Comparison of ENCODE assay signal across 14 mouse cellular contexts in the genomic region with DNA sequence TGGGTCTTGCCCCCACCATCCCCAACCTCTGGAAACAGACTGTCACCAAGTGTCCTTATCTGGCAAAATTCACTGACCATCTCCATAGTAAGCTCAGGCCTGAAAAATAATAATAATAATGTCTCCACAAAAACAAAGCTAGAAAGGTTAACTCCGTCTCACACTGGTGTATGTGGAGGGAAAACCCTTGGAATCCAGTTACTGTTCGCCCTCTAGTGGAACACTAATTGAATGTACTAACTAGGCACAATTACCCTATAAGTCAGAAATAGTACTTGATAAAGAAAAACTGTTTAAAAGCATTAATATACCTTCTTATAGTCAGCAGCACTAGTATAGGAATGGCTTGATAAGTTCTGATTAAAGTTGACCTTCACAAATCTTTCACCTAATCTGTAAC. TPM values are rescaled to one million over a fixed set of nuclear protein-coding genes. Genes with fewer than 3 reads are reported as not detected.
DNase-seq lines count a peak whose midpoint lies in the region; TF ChIP-seq lines count a peak whose summit lies in the region.
"Had no signal": no experiment of that assay in that cellular context is flagged by ENCODE, and none has a peak within 500 bp of the region (broad histone marks: within the 10 kb centered on the region; RNA-seq: fewer than 3 reads in every experiment).

No protein-coding gene starts in this region.

- TF ChIP-seq CTCF in layer of hippocampus, adult 2 months (conservative IDR thresholded peaks at IDR 0.05) = peak; percentile 71

- peak; percentile 67 for DNase-seq in embryo, embryonic 10 days (ENCODE audit: low spot score)
- no peak for DNase-seq in embryo, embryonic 9.5 days (ENCODE audit: extremely low spot score)
- no peak for DNase-seq in layer of hippocampus, adult 2 months (ENCODE audit: low spot score in 2 of 2)
- DNase-seq in layer of hippocampus, postnatal 10 days (ENCODE audit: low spot score in 2 of 2) = no peak
- DNase-seq in ES-CJ7 (ENCODE audit: low read depth, low spot score) = peak; percentile 51
- DNase-seq in induced T-regulatory cell, adult 2 months (ENCODE audit: low read depth) = peak; percentile 46
- no peak for DNase-seq in cerebellum, postnatal 25 days
- DNase-seq in cerebellum, adult 18-20 months = no peak
- DNase-seq: B cell, adult 2 months; lung, postnatal 14 days had no signal

- H3K4me3 ChIP-seq in layer of hippocampus, adult 2 months = no peak overlapping the region
- H3K4me3 ChIP-seq: heart, embryonic 12.5 days; hindbrain, embryonic 15.5 days had no signal

- H3K27ac ChIP-seq in layer of hippocampus, adult 2 months = no peak overlapping the region
- H3K27ac ChIP-seq: hindbrain, embryonic 15.5 days had no signal

RNA-seq across cellular contexts. Expression of a gene that starts 2.8 kb away (rescaled TPM):
- 10 to 100 TPM; 67.0 to 69.7 TPM for total RNA-seq in layer of hippocampus, adult 2 months (2021)
- total RNA-seq in layer of hippocampus, postnatal 10 days (2021) = 10 to 100 TPM; 77.0 to 83.5 TPM

RNA-seq across cellular contexts. Expression of a gene that starts 19.4 kb away (rescaled TPM):
- total RNA-seq in layer of hippocampus, adult 2 months (2021) = not detected
- total RNA-seq in layer of hippocampus, postnatal 10 days (2021) = not detected
- total RNA-seq: left cerebral cortex, postnatal 25 days; monocyte, adult 5-6 weeks had no signal

RNA-seq across cellular contexts. Expression of a gene that starts 19.5 kb away (rescaled TPM):
- 10 to 100 TPM; 27.5 to 31.9 TPM for total RNA-seq in layer of hippocampus, adult 2 months (2021)
- 10 to 100 TPM; 23.7 to 41.6 TPM for total RNA-seq in layer of hippocampus, postnatal 10 days (2021)

RNA-seq across cellular contexts. Expression of a gene that starts 43.3 kb away (rescaled TPM):
- not detected for total RNA-seq in layer of hippocampus, adult 2 months (2021)
- not detected for total RNA-seq in layer of hippocampus, postnatal 10 days (2021)
- total RNA-seq: left cerebral cortex, postnatal 25 days; monocyte, adult 5-6 weeks had no signal

Comparison
In these comparisons a context has a peak if more than half of its experiments do, and no peak if none do; other contexts are left out.
1. DNase-seq: peak in embryo, embryonic 10 days (single experiment), ES-CJ7 (single experiment) and induced T-regulatory cell, adult 2 months (single experiment); none in embryo, embryonic 9.5 days (single experiment), layer of hippocampus, adult 2 months (0 of 2), layer of hippocampus, postnatal 10 days (0 of 2), cerebellum, postnatal 25 days (0 of 2) and cerebellum, adult 18-20 months (0 of 2).